Mouse (Mus musculus) spleen, adult 2 months (tissue): ENCODE results near the gene Wnt7b.

Source experiments
- CTCF ChIP-seq: fragments of 200-500 bp; IDR thresholded peaks from 2 replicates; pipeline ENCODE4 v1.5.1; 2011; ENCODE audit warnings: mild to moderate bottlenecking, inconsistent platforms; ENCODE audit not compliant: insufficient read depth, insufficient read length, insufficient replicate concordance; ENCODE audit errors: extremely low read depth
- POLR2A ChIP-seq: fragments of 200-500 bp; IDR thresholded peaks from 2 replicates; pipeline ENCODE4 v1.6.1; 2011; ENCODE audit warnings: low read depth, low read length, inconsistent platforms

DNA sequence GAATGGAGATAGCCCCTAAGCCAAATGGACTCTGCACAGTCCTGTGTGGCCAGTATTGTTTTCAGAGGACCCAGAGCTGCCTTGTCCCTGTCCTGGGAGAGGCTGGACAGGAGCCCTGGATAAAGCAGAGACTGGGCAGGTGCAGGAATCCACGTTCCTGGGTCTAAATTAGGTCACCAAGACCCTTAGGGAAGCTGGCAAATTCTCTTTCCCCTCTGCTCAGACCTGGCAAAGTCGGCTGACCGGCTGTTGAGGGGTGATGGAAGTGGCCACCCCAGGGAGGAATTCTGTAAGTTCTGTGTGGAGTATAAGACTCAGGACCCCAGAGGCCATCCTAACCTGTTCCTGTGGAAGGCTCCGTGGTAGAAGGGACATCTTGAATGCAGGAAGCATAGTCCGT, 36.9 kb downstream of the Wnt7b start:
- TF ChIP-seq CTCF (no peak), POLR2A (no peak)
